Mouse (Mus musculus) hindbrain, embryonic 11.5 days (tissue): ENCODE data around the gene Tnk2. TPM values are rescaled to one million over a fixed set of nuclear protein-coding genes. Genes with fewer than 3 reads are reported as not detected.

Experiments used
- ATAC-seq: fragments of 200-750 bp; cut with Nextera tagmentation; 2 replicates; pipeline ENCODE4 v1.8.0; 2017; ENCODE audit warnings: mild to moderate bottlenecking, moderate TSS enrichment, moderate library complexity; ENCODE audit not compliant: low FRiP score
- DNase-seq: peaks from one replicate; pipeline ENCODE4 v3.0.0-alpha.2; 2015; ENCODE audit warnings: low spot score
- H3K27ac ChIP-seq: fragments of 300-500 bp; sonication (generic); 2 replicates; pipeline ENCODE4 v1.5.1; 2014; ENCODE audit warnings: mild to moderate bottlenecking, low read depth, low read length
- H3K27me3 ChIP-seq: fragments of 300-500 bp; sonication (generic); 2 replicates; pipeline ENCODE4 v1.6.1; 2014; ENCODE audit warnings: mild to moderate bottlenecking, low read length, moderate library complexity, mixed read lengths; ENCODE audit not compliant: control insufficient read depth, insufficient read depth
- H3K36me3 ChIP-seq: fragments of 300-500 bp; sonication (generic); 2 replicates; pipeline ENCODE4 v1.6.1; 2014; ENCODE audit warnings: mild to moderate bottlenecking, low read length, moderate library complexity, mixed read lengths; ENCODE audit not compliant: control insufficient read depth, insufficient read depth
- H3K4me1 ChIP-seq: fragments of 300-500 bp; sonication (generic); replicated peaks from 2 replicates; pipeline ENCODE4 v1.6.1; 2014; ENCODE audit warnings: low read length, mixed read lengths; ENCODE audit not compliant: control insufficient read depth, insufficient read depth
- H3K4me2 ChIP-seq: fragments of 300-500 bp; sonication (generic); replicated peaks from 2 replicates; pipeline ENCODE4 v1.6.1; 2014; ENCODE audit warnings: mild to moderate bottlenecking, low read depth, low read length
- H3K4me3 ChIP-seq: fragments of 300-500 bp; sonication (generic); 2 replicates; pipeline ENCODE4 v1.5.1; 2014; ENCODE audit warnings: low read depth, low read length
- H3K9ac ChIP-seq: fragments of 300-500 bp; sonication (generic); 2 replicates; pipeline ENCODE4 v1.6.1; 2014; ENCODE audit warnings: low read depth, low read length
- H3K9me3 ChIP-seq: fragments of 300-500 bp; sonication (generic); 2 replicates; pipeline ENCODE4 v1.6.1; 2016; ENCODE audit warnings: low read length; ENCODE audit not compliant: control insufficient read depth
- WGBS: fragments of 180-500 bp; shearing (Covaris S2); extraction: QIAGEN DNeasy Blood & Tissue Kit; methylation state at CpG from one replicate; pipeline ENCODE4 v1.1.7; 2014; 5-methylcytosine and 5-hydroxymethylcytosine counted together
- polyA plus RNA-seq: library from polyadenylated mRNA; unstranded; fragments of >200 nt; fragmentation: Nextera tagmentation; extraction: Ambion mirVana; gene quantifications from 2 replicates; pipeline ENCODE4 v1.2.1, GENCODE M21; 2014

Gene Tnk2
- polyA plus RNA-seq, 1 experiment from 2014 or later = 7.0 TPM

DNA sequence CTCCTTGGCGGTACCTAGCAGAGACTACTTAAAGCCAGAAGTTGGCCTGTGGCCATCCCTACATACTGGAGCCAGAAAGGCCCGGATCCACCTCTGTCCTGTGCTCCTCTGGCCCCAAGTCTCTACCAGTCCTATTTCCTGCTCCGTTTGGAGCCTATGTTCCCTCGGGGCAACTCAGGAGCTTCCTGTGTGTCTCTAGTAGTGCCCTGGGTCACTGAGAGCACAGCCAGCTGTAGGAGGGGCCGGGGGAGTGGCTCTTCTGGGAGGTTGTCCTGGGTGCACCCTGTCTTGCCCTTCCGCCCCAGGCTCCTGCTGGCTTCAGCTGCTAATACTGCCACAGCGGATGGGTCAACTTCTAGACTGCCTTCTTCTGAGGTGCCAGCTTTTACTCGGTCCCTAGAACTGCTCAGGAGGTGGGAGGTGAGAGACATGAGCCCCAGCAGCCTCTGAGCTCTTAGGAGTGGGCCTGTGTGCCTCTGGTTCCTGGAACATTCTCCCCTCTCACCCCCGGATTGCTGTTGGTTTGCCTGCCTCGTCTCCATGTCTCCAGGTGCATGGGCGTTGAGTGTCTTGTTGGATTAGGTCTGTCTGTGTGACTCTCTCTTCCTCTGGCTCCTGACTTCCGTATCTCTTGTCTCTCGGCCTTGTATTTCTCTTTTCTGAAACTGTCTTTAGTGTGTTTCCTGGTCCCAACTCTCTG lies 29.3 kb downstream of the Tnk2 start:
- no peak for ATAC-seq
- no peaks in the 10 kb centered on the region for H3K4me1 ChIP-seq
- 84% methylated on average over 13 of the region's 13 CpGs for WGBS
- H3K27me3 ChIP-seq = no peaks in the 10 kb centered on the region
- DNase-seq = no peak
- no peak overlapping the region for H3K27ac ChIP-seq
- no peaks in the 10 kb centered on the region for H3K9me3 ChIP-seq
- no peak overlapping the region for H3K9ac ChIP-seq
- 0 out of 2 replicates have a peak, but pooled peaks cover 2% of the 10 kb centered on the region for H3K36me3 ChIP-seq
- H3K4me2 ChIP-seq = no peak overlapping the region
- H3K4me3 ChIP-seq = no peak overlapping the region

DNA sequence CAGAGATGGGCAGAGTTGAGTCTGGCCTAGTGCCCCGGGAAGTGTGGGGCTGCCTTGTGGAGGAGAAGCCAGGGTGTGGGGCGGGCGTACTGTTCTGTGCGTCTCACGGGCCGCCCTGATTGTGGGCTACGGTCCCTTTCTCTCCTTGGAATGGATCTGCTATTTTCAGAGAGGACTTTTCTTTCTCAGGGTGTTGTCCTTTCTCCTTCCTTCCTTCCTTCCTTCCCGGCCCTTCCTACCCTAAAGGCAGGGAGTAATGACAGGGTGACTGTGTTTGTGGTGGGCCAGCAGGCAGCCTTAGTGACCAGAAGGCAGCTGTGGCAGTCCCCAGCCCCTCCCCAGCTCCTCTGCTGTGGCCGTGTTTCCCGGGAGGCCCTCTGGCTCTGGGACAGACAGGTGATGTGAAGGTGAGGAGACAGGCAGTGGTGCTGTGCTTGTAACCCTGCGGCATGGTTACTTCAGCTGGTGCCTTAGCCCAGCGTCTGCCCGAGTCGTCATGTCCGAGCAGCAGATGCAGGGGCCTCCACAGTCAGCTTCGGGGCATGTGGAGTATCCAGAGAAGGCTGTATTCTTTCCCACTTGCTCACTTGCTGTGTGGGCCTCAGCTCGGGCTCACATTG lies 30.6 kb downstream of the Tnk2 start:
- 0 out of 2 replicates have a peak, but pooled peaks cover 2% of the 10 kb centered on the region for H3K36me3 ChIP-seq
- 90% methylated on average over 17 of the region's 17 CpGs for WGBS
- ATAC-seq (no peak), DNase-seq (no peak)
- H3K27me3 ChIP-seq = no peaks in the 10 kb centered on the region
- H3K4me1 ChIP-seq = no peaks in the 10 kb centered on the region
- H3K9me3 ChIP-seq = no peaks in the 10 kb centered on the region
- H3K4me2 ChIP-seq = no peak overlapping the region
- no peak overlapping the region for H3K4me3 ChIP-seq
- no peak overlapping the region for H3K27ac ChIP-seq
- H3K9ac ChIP-seq = no peak overlapping the region

DNA sequence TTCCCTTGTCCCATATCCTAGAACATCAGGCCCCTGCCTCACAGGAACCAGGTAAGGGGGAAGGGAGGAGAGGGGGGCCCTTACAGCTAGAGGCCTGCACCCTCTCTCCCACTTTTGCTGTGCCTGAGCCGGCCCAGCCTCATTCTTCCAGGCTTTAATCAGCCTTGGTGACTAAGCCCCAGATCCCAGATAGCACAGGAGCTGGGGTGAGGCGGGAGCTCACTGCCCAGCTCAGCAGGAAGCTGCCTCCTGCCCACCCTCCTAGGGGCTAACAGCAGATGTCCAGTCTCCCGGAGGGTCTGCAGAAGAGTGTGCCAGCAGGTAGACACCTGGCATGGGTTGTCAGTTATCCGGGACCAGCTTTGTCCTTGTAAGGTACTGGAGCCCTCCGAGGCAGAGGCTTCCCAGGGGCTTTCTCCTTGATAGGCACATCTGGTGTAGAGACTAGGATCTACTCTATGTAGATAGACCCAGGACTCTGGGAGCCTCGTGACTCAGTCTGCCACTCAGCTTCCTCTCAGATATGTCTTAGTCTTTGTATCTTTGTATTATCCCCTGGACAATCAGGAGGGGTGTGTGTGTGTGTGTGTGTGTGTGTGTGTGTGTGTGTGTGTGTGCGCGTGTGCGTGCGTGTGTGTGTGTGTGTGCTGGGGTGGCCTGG lies 33.5 kb downstream of the Tnk2 start:
- Histone ChIP-seq H3K4me3 (no peak overlapping the region), H3K9ac (no peak overlapping the region), H3K27me3 (no peaks in the 10 kb centered on the region), H3K27ac (no peak overlapping the region), H3K36me3 (no peaks in the 10 kb centered on the region), H3K9me3 (no peaks in the 10 kb centered on the region), H3K4me2 (no peak overlapping the region), H3K4me1 (no peaks in the 10 kb centered on the region)
- no peak for DNase-seq
- WGBS = 83% methylated on average over 10 of the region's 10 CpGs
- no peak for ATAC-seq

DNA sequence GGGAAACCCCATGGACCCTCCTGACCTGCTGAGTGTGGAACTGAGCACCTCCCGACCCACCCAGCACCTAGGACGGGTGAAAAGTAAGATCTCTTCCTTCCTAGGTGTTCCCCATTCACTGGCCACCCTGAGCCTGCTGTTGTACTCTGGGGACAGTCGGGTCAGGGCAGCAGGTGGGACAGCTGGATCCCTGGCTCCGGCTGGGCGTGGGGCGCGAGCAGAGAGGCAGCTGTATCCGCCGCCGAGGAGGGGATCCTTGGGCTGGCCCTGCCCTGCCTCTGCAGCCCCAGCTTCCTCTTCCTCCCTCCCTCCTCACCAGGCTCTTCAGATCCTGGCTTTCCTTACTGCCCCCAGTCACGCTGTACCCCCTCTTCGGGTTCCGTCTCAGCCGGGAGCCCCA lies 34.2 kb downstream of the Tnk2 start:
- Histone ChIP-seq H3K9me3 (no peaks in the 10 kb centered on the region), H3K4me2 (no peak overlapping the region), H3K4me3 (no peak overlapping the region), H3K27ac (no peak overlapping the region), H3K4me1 (no peaks in the 10 kb centered on the region), H3K36me3 (no peaks in the 10 kb centered on the region), H3K27me3 (no peaks in the 10 kb centered on the region), H3K9ac (no peak overlapping the region)
- ATAC-seq (no peak), DNase-seq (no peak)
- 74% methylated on average over 14 of the region's 14 CpGs for WGBS

DNA sequence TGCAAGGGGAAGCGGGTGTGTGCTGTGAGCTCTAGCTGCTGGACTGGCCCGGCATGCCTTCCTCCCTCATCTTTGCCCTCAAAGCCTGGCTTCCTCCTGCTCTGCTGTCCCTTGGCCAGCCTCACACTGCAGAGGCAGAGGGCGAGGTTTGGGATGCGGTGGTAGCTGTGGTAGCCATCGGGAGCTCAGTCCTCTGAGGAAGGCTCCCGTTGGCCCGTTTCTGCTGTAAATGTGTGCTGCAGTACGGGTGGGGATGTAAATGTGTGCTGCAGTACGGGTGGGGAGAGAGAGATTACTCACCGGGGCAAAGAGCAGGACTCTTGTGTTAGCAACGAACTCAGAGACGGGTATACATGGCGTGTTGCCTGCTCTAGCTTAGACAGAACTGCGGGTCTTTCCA lies 35.1 kb downstream of the Tnk2 start:
- Histone ChIP-seq H3K4me3 (no peak overlapping the region), H3K9me3 (no peaks in the 10 kb centered on the region), H3K4me1 (no peaks in the 10 kb centered on the region), H3K36me3 (no peaks in the 10 kb centered on the region), H3K27me3 (no peaks in the 10 kb centered on the region), H3K9ac (no peak overlapping the region), H3K4me2 (no peak overlapping the region), H3K27ac (no peak overlapping the region)
- no peak for ATAC-seq
- no peak for DNase-seq
- 89% methylated on average over 14 of the region's 14 CpGs for WGBS

DNA sequence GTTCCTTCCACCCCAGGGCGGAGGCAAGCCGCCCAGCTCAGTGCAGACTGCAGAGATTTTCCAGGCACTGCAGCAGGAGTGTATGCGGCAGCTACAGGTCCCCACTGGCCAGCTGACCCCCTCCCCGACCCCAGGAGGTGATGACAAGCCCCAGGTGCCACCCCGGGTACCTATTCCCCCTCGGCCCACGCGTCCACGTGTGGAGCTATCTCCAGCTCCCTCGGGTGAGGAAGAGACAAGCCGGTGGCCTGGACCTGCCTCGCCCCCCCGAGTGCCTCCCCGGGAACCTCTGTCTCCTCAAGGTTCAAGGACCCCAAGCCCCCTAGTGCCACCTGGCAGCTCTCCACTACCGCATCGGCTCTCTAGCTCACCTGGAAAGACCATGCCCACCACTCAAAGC lies 36.3 kb downstream of the Tnk2 start:
- H3K9me3 ChIP-seq = no peaks in the 10 kb centered on the region
- DNase-seq (no peak), ATAC-seq (no peak)
- H3K36me3 ChIP-seq = no peaks in the 10 kb centered on the region
- H3K4me2 ChIP-seq = no peak overlapping the region
- H3K27ac ChIP-seq = no peak overlapping the region
- no peak overlapping the region for H3K4me3 ChIP-seq
- H3K9ac ChIP-seq = no peak overlapping the region
- no peaks in the 10 kb centered on the region for H3K4me1 ChIP-seq
- WGBS = 95% methylated on average over 16 of the region's 16 CpGs
- no peaks in the 10 kb centered on the region for H3K27me3 ChIP-seq

DNA sequence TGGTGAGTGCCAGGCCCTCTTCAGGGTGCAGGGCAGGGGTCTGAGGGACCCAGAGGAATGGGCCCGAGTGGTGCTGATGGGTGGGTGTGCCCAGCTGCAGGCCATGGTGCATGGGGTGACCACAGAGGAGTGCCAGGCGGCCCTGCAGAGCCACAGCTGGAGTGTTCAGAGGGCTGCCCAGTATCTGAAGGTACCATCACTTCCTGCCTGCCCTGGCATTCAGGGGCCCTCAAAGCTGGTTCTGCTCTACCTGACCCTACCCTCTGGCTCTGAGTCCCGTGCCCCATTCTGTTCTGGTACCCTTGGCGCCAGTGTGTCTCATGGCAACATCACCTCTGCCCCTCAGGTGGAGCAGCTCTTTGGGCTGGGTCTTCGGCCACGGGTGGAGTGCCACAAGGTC lies 37.1 kb downstream of the Tnk2 start:
- ATAC-seq = no peak
- WGBS = 90% methylated on average over 6 of the region's 6 CpGs
- Histone ChIP-seq H3K27me3 (no peaks in the 10 kb centered on the region), H3K4me2 (no peak overlapping the region), H3K4me3 (no peak overlapping the region), H3K9me3 (no peaks in the 10 kb centered on the region), H3K27ac (no peak overlapping the region), H3K9ac (no peak overlapping the region), H3K4me1 (no peaks in the 10 kb centered on the region), H3K36me3 (no peaks in the 10 kb centered on the region)
- no peak for DNase-seq

DNA sequence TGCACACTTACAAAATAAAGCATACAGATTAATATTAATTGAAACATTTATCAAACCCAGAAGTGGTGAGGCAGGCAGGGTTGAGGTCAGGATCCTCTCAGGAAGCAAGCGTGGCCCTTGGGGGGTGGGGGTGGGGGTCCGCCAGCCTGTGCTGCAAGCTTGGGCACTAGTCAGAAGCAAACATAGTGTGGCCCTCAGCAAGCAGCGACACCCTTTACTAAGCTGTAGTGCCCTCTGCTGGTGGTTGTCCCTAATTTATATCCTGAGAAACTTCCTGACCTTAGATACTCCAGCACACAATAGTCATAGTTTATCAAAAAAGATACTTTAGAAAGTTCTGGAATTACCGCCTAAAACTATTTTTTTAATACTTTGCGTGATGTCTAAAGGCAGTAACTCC lies 38.5 kb downstream of the Tnk2 start:
- H3K4me1 ChIP-seq = no peaks in the 10 kb centered on the region
- no peak overlapping the region for H3K4me2 ChIP-seq
- ATAC-seq (no peak), DNase-seq (peak; percentile 86)
- WGBS = 39% methylated on average over 5 of the region's 5 CpGs
- H3K9me3 ChIP-seq = no peaks in the 10 kb centered on the region
- H3K36me3 ChIP-seq = no peaks in the 10 kb centered on the region
- no peak overlapping the region for H3K9ac ChIP-seq
- no peak overlapping the region for H3K4me3 ChIP-seq
- no peaks in the 10 kb centered on the region for H3K27me3 ChIP-seq
- no peak overlapping the region for H3K27ac ChIP-seq

DNA sequence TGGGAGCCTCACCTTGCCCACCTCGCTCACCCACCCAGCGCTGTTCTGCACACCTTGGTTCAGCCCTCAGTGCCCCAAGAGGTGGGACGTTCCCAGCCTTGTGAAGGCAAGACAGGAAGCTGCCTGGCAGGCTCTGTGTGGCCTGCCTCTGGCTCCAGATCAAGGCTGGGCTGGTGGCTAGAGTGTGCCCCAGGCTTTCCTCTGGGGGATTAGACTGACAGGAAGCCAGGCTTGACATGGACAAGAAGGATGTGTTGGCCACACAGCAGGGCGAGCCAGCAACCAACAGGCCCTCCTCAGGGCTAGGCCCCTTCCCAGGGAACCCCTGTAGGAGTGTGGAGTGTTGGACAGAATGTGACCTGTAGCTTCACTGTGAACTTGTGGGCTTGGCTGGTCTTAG lies 39.2 kb downstream of the Tnk2 start:
- WGBS = 89% methylated on average over 4 of the region's 4 CpGs
- Histone ChIP-seq H3K4me1 (no peaks in the 10 kb centered on the region), H3K4me3 (no peak overlapping the region), H3K27ac (no peak overlapping the region), H3K4me2 (no peak overlapping the region), H3K9ac (no peak overlapping the region), H3K9me3 (no peaks in the 10 kb centered on the region), H3K27me3 (no peaks in the 10 kb centered on the region), H3K36me3 (no peaks in the 10 kb centered on the region)
- ATAC-seq = no peak; the same call in 1 of the 2 replicates
- DNase-seq = no peak
